Mouse (Mus musculus) ovary, adult 10 weeks (tissue): Measurements from ENCODE around the gene Rom1. TPM values are rescaled to one million over a fixed set of nuclear protein-coding genes. Genes with fewer than 3 reads are reported as not detected.

Experiments used
- polyA plus RNA-seq: library from polyadenylated mRNA; stranded (reverse); fragments of 350-450 nt; fragmentation: Illumina TruSeq; extraction: RNeasy Lipid Tissue Mini Kit (QIAGEN cat#74804); gene quantifications from one replicate; pipeline ENCODE4 v1.2.3, GENCODE M21; 2014

The Rom1 gene
- 0.60 TPM for polyA plus RNA-seq

DNA sequence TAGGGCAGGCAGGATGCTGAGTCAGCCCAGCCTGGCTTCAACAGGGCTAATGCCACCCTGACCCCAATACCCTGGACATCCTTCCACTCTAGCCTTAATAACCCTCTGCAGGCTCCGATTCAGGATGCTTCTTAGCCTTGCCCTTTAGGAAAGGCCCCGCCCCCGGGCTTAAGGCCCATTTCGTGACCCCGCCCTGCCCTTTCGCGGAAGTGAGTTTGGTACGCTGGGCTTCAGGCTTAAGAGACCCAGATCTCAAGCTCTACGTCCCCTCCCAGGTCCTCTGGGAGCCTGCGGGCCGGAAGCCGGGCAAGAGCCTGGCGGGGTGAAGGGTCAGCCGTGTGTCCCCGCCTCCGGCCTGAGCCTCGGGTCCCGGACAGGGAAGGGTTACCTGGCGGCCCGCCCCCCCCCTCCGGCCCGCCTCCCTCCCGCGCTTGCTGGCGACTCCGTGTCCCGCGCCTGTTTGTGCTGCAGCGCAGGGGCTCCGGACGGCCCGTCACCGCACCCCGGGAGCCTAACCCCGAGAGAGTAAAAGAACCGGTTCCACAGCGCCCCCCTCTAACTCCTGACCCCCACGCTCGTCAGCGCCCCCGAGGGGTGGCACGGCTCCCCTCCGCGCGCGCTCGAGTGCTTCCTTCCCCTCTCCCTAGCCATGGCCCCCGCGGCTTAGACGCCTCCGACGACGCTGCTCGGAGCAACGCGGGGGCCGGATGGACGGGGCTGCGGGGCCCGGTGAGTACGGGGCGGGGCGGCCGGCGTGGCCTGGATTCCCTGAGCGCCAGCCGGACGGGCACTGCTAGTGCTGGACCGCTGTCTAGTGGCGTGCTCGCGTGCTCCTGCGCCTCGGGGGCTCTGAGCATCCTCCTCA is at the start of gene Rom1, which contains the start of gene Eml3:
TSS of gene Rom1 (minus strand) at position 133 of the 865 bp plus-strand sequence.
TSS of gene Eml3 (plus strand) at position 329 of the 865 bp plus-strand sequence.

DNA sequence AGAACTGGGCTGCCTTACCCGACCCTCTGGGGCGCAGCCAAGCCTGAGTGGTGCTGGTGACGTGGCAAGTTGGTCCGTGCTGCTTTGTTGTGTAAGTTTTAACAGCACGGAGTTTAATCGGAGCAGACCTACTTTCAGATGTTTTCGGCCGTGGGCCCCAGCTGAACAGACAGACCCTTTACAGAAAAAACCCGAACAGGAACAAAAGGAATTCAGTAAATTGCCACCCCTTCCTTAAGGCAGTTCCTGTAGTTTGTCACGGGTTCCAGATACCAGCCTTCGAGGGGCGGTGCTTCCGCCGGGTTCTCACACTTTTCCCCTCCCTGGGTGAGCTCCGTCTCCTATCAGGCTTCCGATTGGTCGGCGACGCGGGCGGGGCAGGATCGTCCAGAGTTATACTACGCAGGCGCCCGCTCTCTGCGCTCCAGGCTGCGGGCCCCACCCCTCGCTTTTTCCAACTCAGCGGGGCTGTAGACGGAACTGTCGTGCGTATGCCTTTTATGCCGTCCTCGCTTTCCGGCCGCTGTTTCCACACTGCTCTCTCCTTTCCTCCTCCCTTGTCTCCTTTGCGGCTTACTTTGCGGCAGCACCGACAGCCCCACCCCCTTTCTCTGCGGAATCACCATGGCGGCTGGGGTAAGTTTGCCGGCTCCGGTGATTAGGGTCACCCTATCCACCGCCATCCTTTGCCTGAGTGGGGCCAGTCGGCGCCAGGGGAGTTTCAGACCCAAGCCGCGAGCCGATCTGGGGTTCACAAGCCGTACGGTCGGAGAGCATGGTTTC is 37.6 kb upstream of the Rom1 start, which contains the start of gene Eef1g:
TSS of gene Eef1g (plus strand) at position 452 of the 783 bp plus-strand sequence.

DNA sequence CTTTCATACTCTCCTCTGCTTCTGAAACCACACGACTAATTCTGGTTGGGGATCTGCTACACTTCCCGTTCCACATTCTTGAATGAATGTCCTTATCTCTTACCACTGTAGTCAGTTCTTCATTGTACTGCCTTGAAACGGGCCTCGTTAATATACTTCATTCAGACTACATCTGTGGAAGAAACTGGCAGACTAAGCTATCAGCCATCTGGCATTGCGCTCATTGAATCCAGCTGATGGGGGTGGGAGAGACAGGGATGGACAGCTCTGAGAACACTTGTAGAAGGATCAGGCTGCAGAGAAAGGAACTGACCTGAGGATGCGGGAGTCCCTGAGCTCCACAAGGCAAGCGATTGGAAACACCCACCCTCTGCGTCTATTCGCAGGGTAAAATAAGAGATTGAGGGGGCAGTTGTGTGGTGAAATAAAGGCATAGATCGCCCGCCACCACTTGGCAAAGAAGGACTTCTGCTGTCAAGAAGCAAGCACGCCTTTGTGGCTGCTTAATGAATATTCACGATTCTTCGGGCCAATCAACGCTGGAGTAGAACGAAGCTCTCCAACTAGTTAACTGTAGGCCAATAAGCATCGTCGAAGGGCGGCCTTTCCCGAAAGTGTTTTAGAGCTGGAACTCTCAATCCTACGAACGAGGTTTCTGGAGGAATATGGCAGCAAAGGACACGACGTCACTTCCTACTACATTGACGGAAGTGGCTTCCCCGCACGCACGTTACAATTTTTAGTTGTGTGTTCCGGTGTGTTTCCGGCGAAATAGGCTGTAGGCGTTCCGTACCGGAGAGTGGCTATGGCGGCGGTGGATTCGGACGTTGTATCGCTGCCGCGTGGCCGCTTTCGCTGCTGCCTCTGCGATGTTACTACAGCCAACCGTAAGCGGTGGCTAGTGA is 24.2 kb upstream of the Rom1 start, which contains the start of gene Tut1:
TSS of gene Tut1 (plus strand) at position 713 of the 905 bp plus-strand sequence.

DNA sequence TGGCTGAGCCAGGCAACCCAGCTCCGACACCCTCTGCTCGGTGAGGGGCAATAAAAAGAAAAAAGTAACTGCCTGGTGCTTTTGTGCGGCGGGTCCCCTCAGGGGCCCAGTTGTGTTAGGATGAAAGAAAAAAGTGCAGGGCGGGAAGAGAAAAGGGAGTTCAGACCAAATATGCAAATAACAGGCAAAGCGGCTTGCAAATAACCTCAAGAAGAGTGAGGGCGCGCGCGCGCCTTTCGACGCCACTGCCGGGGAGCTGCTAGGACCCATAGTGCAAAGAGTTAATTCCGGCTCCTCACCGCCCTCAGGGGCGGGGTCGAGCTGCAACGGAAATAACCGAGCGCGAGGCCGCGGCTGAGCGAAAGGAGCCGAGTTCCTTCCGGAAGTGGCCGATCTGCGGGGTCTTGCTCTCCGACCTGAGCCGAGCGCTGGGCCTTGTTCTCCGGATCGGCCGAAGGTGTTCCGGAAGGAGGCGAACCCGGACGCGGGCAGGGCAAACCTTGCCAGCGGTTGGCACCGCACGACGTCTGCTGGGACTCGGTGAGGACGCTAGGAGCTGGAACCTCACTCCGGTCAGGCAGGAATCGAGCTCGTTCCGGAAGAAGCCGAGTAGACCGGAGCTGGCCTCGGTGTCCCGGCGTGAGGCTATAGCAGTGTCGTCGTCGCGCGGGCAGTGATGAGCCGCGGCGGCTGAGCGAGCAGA is 12.5 kb upstream of the Rom1 start, which contains the start of gene Mta2:
TSS of gene Mta2 (plus strand) at position 361 of the 703 bp plus-strand sequence.

DNA sequence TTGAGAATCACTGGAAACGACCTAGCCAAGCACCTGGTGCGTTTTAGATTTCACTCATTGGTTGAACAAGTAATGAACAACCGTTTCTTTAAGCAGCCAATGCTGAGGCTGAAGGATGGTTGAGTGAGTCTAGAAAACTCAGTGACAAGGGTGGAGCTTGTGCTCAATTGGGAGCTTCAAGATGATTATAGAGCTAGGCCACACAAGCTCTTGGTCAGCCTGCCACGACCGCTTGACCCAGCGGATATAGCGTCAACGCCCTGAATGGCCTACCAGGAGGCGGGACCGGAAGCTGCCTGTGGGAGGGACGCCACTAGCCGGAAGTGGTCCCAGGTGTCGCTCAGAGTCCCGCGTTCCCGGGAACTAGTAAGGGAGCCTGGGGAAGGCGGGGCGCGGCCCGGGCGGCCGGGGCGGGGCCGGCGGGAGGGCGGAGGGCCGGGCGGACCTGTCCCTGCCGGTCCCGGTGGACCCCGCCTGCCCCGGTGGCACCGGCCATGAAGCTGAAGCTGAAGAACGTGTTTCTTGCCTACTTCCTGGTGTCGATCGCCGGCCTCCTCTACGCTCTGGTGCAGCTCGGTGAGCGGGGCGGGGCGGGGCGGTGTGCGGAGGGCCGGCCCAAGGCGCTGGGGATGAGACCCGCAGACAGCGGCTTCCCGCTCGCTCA is 9.0 kb downstream of the Rom1 start, which contains the start of gene B3gat3:
TSS of gene B3gat3 (plus strand) at position 302 of the 664 bp plus-strand sequence.

DNA sequence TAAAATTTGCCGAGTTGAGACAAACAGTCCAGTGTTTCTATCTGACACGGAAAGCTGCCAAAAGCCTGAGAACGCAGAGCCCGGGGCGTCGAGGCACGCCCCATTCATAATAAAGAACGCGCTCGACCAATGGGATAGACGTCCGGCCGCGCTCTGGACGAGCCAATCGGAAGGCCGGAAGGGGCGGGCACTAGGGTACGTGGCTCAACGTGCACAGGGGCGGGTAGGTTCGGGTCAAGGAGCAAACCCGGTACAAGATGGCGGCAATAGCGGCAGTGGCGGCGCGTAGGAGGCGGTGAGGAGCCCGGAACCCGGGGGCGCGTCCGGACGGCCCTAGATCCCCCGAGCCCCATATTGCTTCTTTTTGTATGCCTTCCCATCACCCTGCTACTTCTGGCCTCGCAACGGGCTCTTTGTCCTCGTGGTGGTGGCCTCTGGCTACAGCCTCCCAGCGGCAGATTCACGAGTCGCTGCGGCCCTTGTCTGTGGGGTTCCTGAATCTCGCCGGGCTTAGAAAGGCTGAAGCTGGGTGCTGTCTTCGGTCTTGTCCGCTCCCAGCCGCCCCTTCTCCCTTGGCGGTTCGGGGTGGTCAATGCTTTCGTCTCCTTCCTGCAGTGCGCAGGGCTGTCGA is 31.2 kb downstream of the Rom1 start, which contains the start of gene Ganab:
TSS of gene Ganab (plus strand) at position 207 of the 631 bp plus-strand sequence.

DNA sequence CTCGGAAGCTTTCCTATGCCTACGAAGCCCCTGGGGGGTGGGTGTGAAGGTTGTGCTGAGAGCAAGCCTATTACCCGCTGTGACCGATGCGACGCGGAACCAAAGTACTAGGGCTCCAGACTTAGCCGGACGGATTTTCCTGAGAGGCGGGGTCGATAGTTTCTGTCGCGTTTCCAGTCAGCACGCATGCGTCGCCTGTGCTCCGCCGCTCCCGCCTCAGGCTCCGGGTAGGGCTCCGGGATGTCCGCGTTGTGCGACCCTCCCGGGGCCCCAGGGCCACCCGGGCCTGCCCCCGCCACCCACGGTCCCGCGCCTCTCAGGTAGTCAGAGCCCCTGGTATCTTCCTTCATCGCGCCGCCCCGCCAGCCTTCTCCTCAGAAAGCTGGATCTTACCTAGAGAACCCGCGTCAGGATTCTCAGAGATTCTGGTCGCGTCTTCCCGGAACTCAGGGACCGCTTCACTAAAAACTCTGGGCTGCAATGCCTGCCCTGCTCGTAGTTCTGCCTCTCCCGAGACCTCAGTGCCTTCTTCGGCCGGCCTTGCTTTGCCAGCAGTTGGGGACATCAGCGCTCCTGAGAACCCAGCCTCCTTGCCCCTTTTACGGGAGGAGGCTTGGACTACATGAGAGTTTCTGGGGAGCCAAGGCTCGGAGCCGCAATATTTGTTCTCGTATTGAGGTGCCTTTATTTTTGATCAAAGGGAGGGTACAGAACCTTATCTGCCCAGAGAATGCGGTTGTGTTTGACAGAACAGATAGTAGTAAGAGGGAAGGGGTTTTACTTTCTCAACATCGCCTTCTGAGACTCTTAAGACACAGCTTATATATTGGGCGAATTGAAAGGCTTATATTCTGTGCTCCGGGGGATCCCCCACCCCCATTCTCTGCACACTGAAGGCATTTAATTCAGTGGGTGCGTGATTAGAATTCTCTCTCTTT is 36.1 kb downstream of the Rom1 start, which contains the start of gene Ints5:
TSS of gene Ints5 (plus strand) at position 177 of the 938 bp plus-strand sequence.

DNA sequence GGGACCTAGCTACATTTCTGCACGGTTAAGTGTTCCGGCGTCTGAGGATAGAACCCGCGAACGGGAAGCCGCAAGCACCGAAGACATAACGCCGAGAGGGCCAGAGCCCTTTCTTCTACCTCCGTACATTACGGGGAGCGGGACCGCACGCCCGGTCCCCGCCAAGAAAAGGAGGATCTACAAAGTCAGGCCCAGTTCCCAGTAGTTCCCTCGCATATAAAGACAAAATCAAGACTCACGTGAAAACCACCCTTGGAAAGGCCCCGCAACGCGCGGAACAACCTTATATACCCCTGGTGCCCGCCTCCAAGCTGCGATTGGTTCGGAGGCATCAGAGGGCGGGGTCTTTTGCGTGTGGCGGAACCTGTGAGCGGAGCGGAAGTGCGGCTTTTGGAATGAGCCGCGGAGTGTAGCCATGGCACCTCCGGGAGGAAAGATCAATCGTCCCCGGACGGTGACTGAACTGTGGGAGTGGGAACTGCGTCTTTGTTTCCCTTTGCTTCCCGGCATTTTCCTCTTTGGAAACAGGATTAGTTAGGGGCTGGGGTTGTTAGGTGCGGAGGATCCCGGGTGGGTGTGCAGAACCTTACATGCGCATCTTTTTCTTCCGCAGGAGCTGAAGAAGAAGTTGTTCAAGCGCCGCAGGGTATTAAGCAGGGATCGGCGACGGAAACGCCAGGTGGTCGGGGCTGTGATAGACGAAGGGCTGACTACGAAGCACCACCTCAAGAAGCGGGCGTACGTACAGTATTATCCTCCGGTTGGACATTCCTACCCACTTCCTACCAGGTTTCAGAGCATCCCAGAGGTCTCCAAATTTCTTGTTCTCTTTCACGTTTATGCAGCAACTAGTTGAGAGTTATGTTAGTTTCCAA is 40.4 kb downstream of the Rom1 start, which contains the start of the genes 1810009A15Rik and Gm49416:
TSS of gene 1810009A15Rik (plus strand) at position 343 of the 875 bp plus-strand sequence.
TSS of gene Gm49416 (plus strand) at position 416 of the 875 bp plus-strand sequence.

DNA sequence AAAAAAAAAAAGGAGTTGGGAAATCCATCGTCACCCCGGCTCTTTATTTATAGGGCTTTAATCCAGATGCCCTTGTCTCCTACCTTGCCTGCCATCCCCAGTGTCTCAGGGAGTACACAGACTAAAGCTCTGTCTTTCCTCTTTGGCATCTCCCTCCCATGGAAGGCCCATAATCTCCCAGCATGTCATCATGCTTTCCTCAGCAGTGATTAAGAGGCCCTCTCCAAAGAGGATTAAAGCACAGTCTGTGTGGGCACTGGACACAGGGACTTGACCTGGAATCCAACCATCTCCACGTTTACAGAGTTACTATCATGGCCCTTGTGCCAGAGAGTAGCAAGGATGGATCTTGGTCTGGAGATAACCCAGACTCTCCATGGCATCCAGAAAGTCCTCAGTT is 45.5 kb downstream of the Rom1 start, which contains the start of the genes Lbhd1 and Gm49403:
TSS of gene Lbhd1 (plus strand) at position 117 of the 400 bp plus-strand sequence.
TSS of gene Gm49403 (plus strand) at position 315 of the 400 bp plus-strand sequence.

DNA sequence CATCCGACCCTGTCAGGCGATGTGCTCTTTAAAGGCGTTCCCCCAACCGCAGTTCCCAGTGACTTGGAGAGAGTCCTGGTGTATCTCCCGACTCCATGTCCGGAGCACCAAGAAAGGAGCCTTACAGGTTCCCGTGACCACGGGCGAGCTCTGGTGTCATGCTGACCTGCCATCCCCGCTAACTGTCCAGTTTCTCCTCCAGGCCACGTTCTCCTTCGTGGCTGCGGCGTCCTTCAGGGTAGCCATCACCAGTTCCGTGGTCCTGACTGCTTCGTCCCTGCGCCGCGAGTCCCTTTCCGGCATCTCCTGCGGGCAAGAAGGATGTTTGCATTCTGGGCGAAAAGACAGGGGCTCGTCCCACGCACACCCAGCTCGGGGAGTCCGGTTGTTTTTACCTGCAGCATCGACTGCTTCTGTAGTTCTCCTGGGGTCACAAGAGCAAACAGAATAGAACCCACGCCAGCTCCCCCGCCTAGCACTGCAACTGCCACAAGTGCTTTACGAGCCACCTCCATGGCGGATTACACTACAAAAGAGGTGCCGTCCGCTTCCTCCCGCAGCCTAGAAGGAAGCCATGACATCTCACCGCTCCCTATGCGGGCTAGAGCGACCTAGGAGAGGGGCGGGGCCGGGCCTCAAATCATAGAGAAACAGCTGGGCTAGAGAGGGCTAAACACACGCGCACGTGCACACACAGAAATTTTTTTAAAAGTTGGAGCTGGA is 48.7 kb downstream of the Rom1 start, which contains the start of gene Uqcc3:
TSS of gene Uqcc3 (minus strand) at position 613 of the 723 bp plus-strand sequence.

Other genes with a start within 250 kb of the Rom1 start
- 233 TPM for gene Slc3a2, start 206.0 kb downstream of the Rom1 start, polyA plus RNA-seq
- 11.1 TPM for gene Wdr74, start 193.5 kb downstream of the Rom1 start, polyA plus RNA-seq
- not detected for gene 1700092M07Rik, start 188.6 kb downstream of the Rom1 start, polyA plus RNA-seq
- gene Stx5a, start 187.9 kb downstream of the Rom1 start, polyA plus RNA-seq, result 65.4 TPM
- gene Nxf1, start 172.3 kb downstream of the Rom1 start, polyA plus RNA-seq, result 63.1 TPM
- gene Tmem223, start 158.4 kb downstream of the Rom1 start, polyA plus RNA-seq, result 26.6 TPM
- gene Tmem179b, start 154.9 kb downstream of the Rom1 start, polyA plus RNA-seq, result 29.5 TPM
- gene Taf6l, start 142.9 kb downstream of the Rom1 start, polyA plus RNA-seq, result 1.2 TPM
- gene Polr2g, start 130.8 kb downstream of the Rom1 start, polyA plus RNA-seq, result 64.4 TPM
- gene Zbtb3, start 126.8 kb downstream of the Rom1 start, polyA plus RNA-seq, result not detected
- 110 TPM for gene Ttc9c, start 110.0 kb downstream of the Rom1 start, polyA plus RNA-seq
- gene Hnrnpul2, start 109.3 kb downstream of the Rom1 start, polyA plus RNA-seq, result 169 TPM
- gene AC129217.1, start 99.6 kb downstream of the Rom1 start, polyA plus RNA-seq, result 3.6 TPM
- 25.1 TPM for gene Bscl2, start 91.9 kb downstream of the Rom1 start, polyA plus RNA-seq
- gene Gng3, start 90.2 kb downstream of the Rom1 start, polyA plus RNA-seq, result 0.57 TPM
- gene Lrrn4cl, start 78.6 kb downstream of the Rom1 start, polyA plus RNA-seq, result 10.2 TPM
- 15.6 TPM for gene Ubxn1, start 57.9 kb downstream of the Rom1 start, polyA plus RNA-seq
- 2.8 TPM for gene Uqcc3, start 48.4 kb downstream of the Rom1 start, polyA plus RNA-seq
- 51.7 TPM for gene Lbhd1, start 45.6 kb downstream of the Rom1 start, polyA plus RNA-seq
- not detected for gene Gm49403, start 45.4 kb downstream of the Rom1 start, polyA plus RNA-seq
- gene 1810009A15Rik, start 40.5 kb downstream of the Rom1 start, polyA plus RNA-seq, result 17.4 TPM
- gene Gm49416, start 40.4 kb downstream of the Rom1 start, polyA plus RNA-seq, result not detected
- 1.3 TPM for gene Ints5, start 36.4 kb downstream of the Rom1 start, polyA plus RNA-seq
- 88.1 TPM for gene Ganab, start 31.3 kb downstream of the Rom1 start, polyA plus RNA-seq
- 6.5 TPM for gene B3gat3, start 9.0 kb downstream of the Rom1 start, polyA plus RNA-seq
- gene Eml3, start 196 bp upstream of the Rom1 start, polyA plus RNA-seq, result 3.0 TPM
- 93.8 TPM for gene Mta2, start 12.5 kb upstream of the Rom1 start, polyA plus RNA-seq
- gene Tut1, start 24.5 kb upstream of the Rom1 start, polyA plus RNA-seq, result 2.3 TPM
- gene Eef1g, start 37.7 kb upstream of the Rom1 start, polyA plus RNA-seq, result 118 TPM
- gene Ahnak, start 59.9 kb upstream of the Rom1 start, polyA plus RNA-seq, result 70.1 TPM
- 1.4 TPM for gene Scgb1a1, start 158.6 kb upstream of the Rom1 start, polyA plus RNA-seq
- gene Asrgl1, start 206.3 kb upstream of the Rom1 start, polyA plus RNA-seq, result 16.0 TPM